Mouse (Mus musculus): ENCODE results near the gene Gca.

GRCm38 (mm10) chr2:62669848-62670247 lies 5.8 kb downstream of the Gca start:
- TF ChIP-seq CTCF (IDR thresholded peaks at IDR 0.05; ENCODE audit: control insufficient read depth, insufficient read depth, low read length) (no peak), POLR2A (IDR thresholded peaks at IDR 0.05; ENCODE audit: borderline replicate concordance, control insufficient read depth, low read depth, low read length) (no peak)
